Mouse (Mus musculus) kidney, postnatal 4 days (tissue): Measurements from ENCODE around the gene Nt5c2.
A peak's percentile ranks its signal among the peaks of the same experiment; 100 is the strongest.

ENCODE experiments used
- DNase-seq, 2 experiments: peaks; one replicate each; pipeline ENCODE4 v3.0.0; 2021; ENCODE audit warnings: mixed read lengths in 2 of 2

Gene Nt5c2

GRCm38 (mm10) chr19:46877886-46878285 is 137.1 kb downstream of the Nt5c2 start:
- peak in 1 of 2 experiments; percentile 45 for DNase-seq

- DNase-seq: peak; percentile 92 to 93
Observed at GRCm38 (mm10) chr19:46875790-46876189, 139.2 kb downstream of the Nt5c2 start.

GRCm38 (mm10) chr19:46873924-46874323 is 141.0 kb downstream of the Nt5c2 start:
- no peak for DNase-seq

- DNase-seq: no peak
Observed at GRCm38 (mm10) chr19:46871651-46872050, 143.3 kb downstream of the Nt5c2 start.

- no peak for DNase-seq
Observed at GRCm38 (mm10) chr19:46871096-46871495, 143.9 kb downstream of the Nt5c2 start.

GRCm38 (mm10) chr19:46869526-46869925 is 145.4 kb downstream of the Nt5c2 start:
- DNase-seq: peak; percentile 87 to 90

- no peak for DNase-seq
Observed at GRCm38 (mm10) chr19:46869049-46869448, 145.9 kb downstream of the Nt5c2 start.

GRCm38 (mm10) chr19:46865381-46865780 is 149.6 kb downstream of the Nt5c2 start:
- DNase-seq: no peak

GRCm38 (mm10) chr19:46864731-46865331 is 150.1 kb downstream of the Nt5c2 start:
- DNase-seq: peak in 1 of 2 experiments; percentile 41

- DNase-seq: no peak
Observed at GRCm38 (mm10) chr19:46864079-46864478, 150.9 kb downstream of the Nt5c2 start.

GRCm38 (mm10) chr19:46863236-46863927 is 151.6 kb downstream of the Nt5c2 start:
- no peak for DNase-seq

- DNase-seq: no peak
Observed at GRCm38 (mm10) chr19:46862556-46862955, 152.4 kb downstream of the Nt5c2 start.

- DNase-seq: no peak
Observed at GRCm38 (mm10) chr19:46858200-46858599, 156.8 kb downstream of the Nt5c2 start.

GRCm38 (mm10) chr19:46857277-46857989 is 157.5 kb downstream of the Nt5c2 start:
- DNase-seq: peak in 1 of 2 experiments; percentile 45

- DNase-seq: no peak
Observed at GRCm38 (mm10) chr19:46856780-46857179, 158.2 kb downstream of the Nt5c2 start.

- no peak for DNase-seq
Observed at GRCm38 (mm10) chr19:46856232-46856631, 158.7 kb downstream of the Nt5c2 start.

- peak; percentile 20 to 43 for DNase-seq
Observed at GRCm38 (mm10) chr19:46849443-46849997, 165.4 kb downstream of the Nt5c2 start.

GRCm38 (mm10) chr19:46848381-46849268 is 166.3 kb downstream of the Nt5c2 start:
- peak in 1 of 2 experiments; percentile 31 for DNase-seq

- no peak for DNase-seq
Observed at GRCm38 (mm10) chr19:46846459-46846858, 168.5 kb downstream of the Nt5c2 start.

- no peak for DNase-seq
Observed at GRCm38 (mm10) chr19:46846056-46846455, 168.9 kb downstream of the Nt5c2 start.

- DNase-seq: no peak
Observed at GRCm38 (mm10) chr19:46843030-46843429, 171.9 kb downstream of the Nt5c2 start.

GRCm38 (mm10) chr19:46841016-46841415 is 173.9 kb downstream of the Nt5c2 start:
- no peak for DNase-seq
